Mouse (Mus musculus) forebrain, embryonic 16.5 days (tissue): Measurements from ENCODE around the gene Spata46. TPM values are rescaled to one million over a fixed set of nuclear protein-coding genes. Genes with fewer than 3 reads are reported as not detected.

ENCODE experiments used
- ATAC-seq: fragments of 200-750 bp; cut with Nextera tagmentation; 2 replicates; pipeline ENCODE4 v1.8.0; 2017; ENCODE audit warnings: mild to moderate bottlenecking, moderate library complexity
- H3K27ac ChIP-seq: fragments of 300-500 bp; sonication (generic); 2 replicates; pipeline ENCODE4 v1.5.1; 2014; ENCODE audit warnings: low read length, control low read depth
- H3K27me3 ChIP-seq: fragments of 300-500 bp; sonication (generic); replicated peaks from 2 replicates; pipeline ENCODE4 v1.6.1; 2014; ENCODE audit warnings: low read length; ENCODE audit not compliant: control insufficient read depth, insufficient read depth
- H3K36me3 ChIP-seq: fragments of 300-500 bp; sonication (generic); 2 replicates; pipeline ENCODE4 v1.6.1; 2014; ENCODE audit not compliant: control insufficient read depth, insufficient read depth
- H3K4me1 ChIP-seq: fragments of 300-500 bp; sonication (generic); replicated peaks from 2 replicates; pipeline ENCODE4 v1.6.1; 2014; ENCODE audit warnings: low read length; ENCODE audit not compliant: control insufficient read depth, insufficient read depth
- H3K4me2 ChIP-seq: fragments of 300-500 bp; sonication (generic); 2 replicates; pipeline ENCODE4 v1.6.1; 2014; ENCODE audit warnings: mild to moderate bottlenecking, low read length, control low read depth
- H3K4me3 ChIP-seq: fragments of 300-500 bp; sonication (generic); replicated peaks from 2 replicates; pipeline ENCODE4 v1.5.1; 2014; ENCODE audit warnings: mild to moderate bottlenecking, low read length, control low read depth
- H3K9ac ChIP-seq: fragments of 300-500 bp; sonication (generic); replicated peaks from 2 replicates; pipeline ENCODE4 v1.6.1; 2014; ENCODE audit warnings: low read depth, low read length, control low read depth
- H3K9me3 ChIP-seq: fragments of 300-500 bp; sonication (generic); 2 replicates; pipeline ENCODE4 v1.6.1; 2016; ENCODE audit warnings: low read length; ENCODE audit not compliant: control insufficient read depth
- WGBS: fragments of 180-500 bp; shearing (Covaris S2); extraction: QIAGEN DNeasy Blood & Tissue Kit; methylation state at CpG from one replicate; pipeline ENCODE4 v1.1.7; 2014; 5-methylcytosine and 5-hydroxymethylcytosine counted together
- polyA plus RNA-seq: library from polyadenylated mRNA; unstranded; fragments of >200 nt; fragmentation: Nextera tagmentation; extraction: Ambion mirVana; gene quantifications from 2 replicates; pipeline ENCODE4 v1.2.1, GENCODE M21; 2015

The Spata46 gene
- polyA plus RNA-seq, 1 experiment from 2014 or later: 1.7 TPM

- no peaks in the 10 kb centered on the region for H3K9me3 ChIP-seq
- H3K9ac ChIP-seq: no peak overlapping the region
- no peak overlapping the region for H3K4me2 ChIP-seq
- no peak for ATAC-seq
- peaks cover 4% of the 10 kb centered on the region; the same call in 1 of the 2 replicates for H3K4me1 ChIP-seq
- no peak overlapping the region for H3K4me3 ChIP-seq
- no peaks in the 10 kb centered on the region for H3K27me3 ChIP-seq
- H3K36me3 ChIP-seq: no peaks in the 10 kb centered on the region
- no peak overlapping the region for H3K27ac ChIP-seq
- WGBS: 79% methylated on average over 10 of the region's 10 CpGs
Measured at GRCm38 (mm10) chr1:170360183-170360915, 51.7 kb downstream of the Spata46 start.

Other genes starting within 250 kb of the Spata46 start
- gene Ddr2, start 198.0 kb upstream of the Spata46 start, polyA plus RNA-seq: 7.9 and 12.3 TPM in 2 replicates
- 56.6 and 57.9 TPM in 2 replicates for gene Uap1, start 133.8 kb upstream of the Spata46 start, polyA plus RNA-seq
- gene Uhmk1, start 93.4 kb upstream of the Spata46 start, polyA plus RNA-seq: 8.1 and 8.4 TPM in 2 replicates
- gene Sh2d1b2, start 76.1 kb upstream of the Spata46 start, polyA plus RNA-seq: 0.08 TPM in 1 of 2 replicates, not detected in the other
- gene Sh2d1b1, start 31.5 kb upstream of the Spata46 start, polyA plus RNA-seq: 0.14 TPM in 1 of 2 replicates, not detected in the other
- gene Gm7694, start 2.5 kb upstream of the Spata46 start, polyA plus RNA-seq: 2.7 and 3.7 TPM in 2 replicates